Comparison of ENCODE assay signal across 8 mouse cellular contexts in the genomic region with DNA sequence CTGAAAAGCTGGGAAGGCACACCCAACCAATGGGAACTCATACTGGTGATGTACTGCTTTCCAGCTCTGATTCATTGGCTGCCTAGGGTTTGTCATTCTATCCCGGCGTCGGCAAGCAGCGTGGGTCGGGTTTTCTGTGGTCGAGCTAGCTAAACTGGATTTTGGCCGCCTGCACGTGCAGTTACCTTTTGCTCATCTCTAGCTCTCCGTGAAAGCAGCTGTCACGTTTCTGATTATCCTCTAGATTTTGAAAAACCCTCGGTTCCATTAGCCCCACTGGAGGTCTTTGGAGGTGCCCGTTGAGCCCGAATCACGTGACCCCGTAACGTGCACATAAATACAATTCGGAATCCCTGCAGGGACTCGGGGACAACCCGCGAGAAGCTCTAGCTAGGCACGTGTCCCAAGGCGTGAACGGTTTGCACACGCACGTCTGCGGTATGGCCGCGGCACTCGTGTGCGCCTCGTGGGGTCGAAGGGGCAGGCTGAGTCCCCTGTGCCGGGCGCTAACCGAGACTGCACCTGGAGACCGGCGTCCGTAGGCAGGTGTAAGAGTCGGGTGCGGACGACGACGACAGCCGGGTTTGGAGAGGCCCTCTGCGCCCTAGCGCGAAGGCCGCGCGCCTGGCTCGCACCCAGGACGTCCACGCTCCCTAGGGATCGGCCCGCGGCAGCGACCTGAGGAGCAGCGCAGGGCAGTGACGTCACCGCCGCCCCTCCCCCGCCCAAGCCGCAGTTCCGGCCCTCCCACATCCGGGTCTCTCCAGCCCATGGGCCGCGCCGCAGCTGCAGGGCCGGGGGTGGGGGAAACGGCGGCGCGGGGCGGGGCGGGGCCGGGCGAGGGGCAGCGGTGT. TPM values are rescaled to one million over a fixed set of nuclear protein-coding genes. Genes with fewer than 3 reads are reported as not detected.
DNase-seq lines count a peak whose midpoint lies in the region; ATAC-seq and TF ChIP-seq lines count a peak whose summit lies in the region.

No protein-coding gene starts in this region.

- H3K9me3 ChIP-seq in heart, embryonic 11.5 days (replicated peaks; ENCODE audit: control insufficient read depth, low read length) = no peaks in the 10 kb centered on the region
- H3K9me3 ChIP-seq in kidney, embryonic 16.5 days (ENCODE audit: low read length) = no peaks in the 10 kb centered on the region

- ATAC-seq in erythroblast, adult 5-6 weeks (replicated peaks; ENCODE audit: low FRiP score, poor library complexity, severe bottlenecking) = peak; percentile 86
- peak; percentile 94 for ATAC-seq in heart, embryonic 11.5 days (replicated peaks; ENCODE audit: insufficient number of reproducible peaks, low FRiP score, low TSS enrichment)
- peak; percentile 96 for ATAC-seq in kidney, embryonic 16.5 days (ENCODE audit: low FRiP score, low TSS enrichment)

- H3K4me2 ChIP-seq in heart, embryonic 11.5 days = peak overlapping the region; percentile 80
- peak overlapping the region; percentile 71 for H3K4me2 ChIP-seq in kidney, embryonic 16.5 days (replicated peaks; ENCODE audit: low read depth, low read length)
- peak overlapping the region; percentile 95 for H3K4me2 ChIP-seq in myocyte (ENCODE audit: low read depth)

- peaks cover 9% of the 10 kb centered on the region; the same call in 1 of the 2 replicates for H3K79me2 ChIP-seq in liver, adult 2 months (ENCODE audit: control insufficient read depth, insufficient read depth, low read length)
- peaks cover 39% of the 10 kb centered on the region for H3K79me2 ChIP-seq in myocyte (ENCODE audit: control insufficient read depth, insufficient read depth)

- peak overlapping the region; percentile 57 for H3ac ChIP-seq in myocyte (ENCODE audit: control insufficient read depth, insufficient read length)

- no peaks in the 10 kb centered on the region for H3K36me3 ChIP-seq in heart, embryonic 11.5 days (ENCODE audit: control insufficient read depth, insufficient read depth, low read length)
- no peaks in the 10 kb centered on the region for H3K36me3 ChIP-seq in kidney, embryonic 16.5 days (ENCODE audit: insufficient read depth, low read length)
- H3K36me3 ChIP-seq in liver, adult 2 months (ENCODE audit: control insufficient read depth, insufficient read depth, low read length) = no peaks in the 10 kb centered on the region; the same call in 1 of the 2 replicates
- H3K36me3 ChIP-seq in myocyte (ENCODE audit: control insufficient read depth, insufficient read depth) = peaks cover 4% of the 10 kb centered on the region
- H3K36me3 ChIP-seq in splenic B cell, adult 2 months (ENCODE audit: control insufficient read depth, insufficient read depth, low read length, poor library complexity, severe bottlenecking) = no peaks in the 10 kb centered on the region

- no peaks in the 10 kb centered on the region for H3K27me3 ChIP-seq in heart, embryonic 11.5 days (ENCODE audit: control insufficient read depth, insufficient read depth, low read length)
- H3K27me3 ChIP-seq in kidney, embryonic 16.5 days (ENCODE audit: insufficient read depth, low read length) = no peaks in the 10 kb centered on the region
- no peaks in the 10 kb centered on the region for H3K27me3 ChIP-seq in liver, adult 2 months (ENCODE audit: control insufficient read depth, insufficient read depth, low read length)
- H3K27me3 ChIP-seq in myocyte (ENCODE audit: control insufficient read depth, insufficient read depth, insufficient read length) = no peaks in the 10 kb centered on the region
- no peaks in the 10 kb centered on the region for H3K27me3 ChIP-seq in splenic B cell, adult 2 months (ENCODE audit: control insufficient read depth, insufficient read depth, low read length, poor library complexity, severe bottlenecking)

- peak; percentile 93 for DNase-seq in CD4-positive helper T cell, adult 2 months (ENCODE audit: low read depth, low spot score)
- DNase-seq in brain, adult 2 months (ENCODE audit: low read depth, low spot score) = peak; percentile 98
- DNase-seq in liver, adult 2 months (ENCODE audit: extremely low read depth, low read depth, low spot score) = peak; percentile 91
- peak; percentile 97 for DNase-seq in splenic B cell, adult 2 months (ENCODE audit: low read depth, low spot score)

- H3K4me3 ChIP-seq in heart, embryonic 11.5 days (ENCODE audit: low read depth, low read length) = peak overlapping the region; percentile 93
- H3K4me3 ChIP-seq in kidney, embryonic 16.5 days (ENCODE audit: low read length) = peak overlapping the region; percentile 81
- H3K4me3 ChIP-seq in liver, adult 2 months (ENCODE audit: insufficient read depth, low read depth, low read length) = peak overlapping the region; percentile 84
- H3K4me3 ChIP-seq in myocyte = peak overlapping the region; percentile 46

- TF ChIP-seq CTCF in liver, adult 2 months (IDR thresholded peaks at IDR 0.05; ENCODE audit: low read depth, low read length) = no peak

- H3K27ac ChIP-seq in heart, embryonic 11.5 days (ENCODE audit: low read depth, low read length) = peak overlapping the region; percentile 99
- peak overlapping the region; percentile 98 for H3K27ac ChIP-seq in kidney, embryonic 16.5 days (ENCODE audit: low read length)
- H3K27ac ChIP-seq in liver, adult 2 months (replicated peaks; ENCODE audit: insufficient read depth, low read depth, low read length) = peak overlapping the region; percentile 96

- peak; percentile 61; the same call in 1 of the 2 replicates for TF ChIP-seq POLR2A in liver, adult 2 months (IDR thresholded peaks at IDR 0.05; ENCODE audit: extremely low read depth, insufficient read depth, low read length)
- peak; percentile 87 for TF ChIP-seq POLR2A in myocyte (IDR thresholded peaks at IDR 0.05; ENCODE audit: insufficient read length, low read depth)

- H3K4me1 ChIP-seq in heart, embryonic 11.5 days (ENCODE audit: control insufficient read depth, insufficient read depth, low read length) = peaks cover 21% of the 10 kb centered on the region
- H3K4me1 ChIP-seq in kidney, embryonic 16.5 days (ENCODE audit: insufficient read depth, low read length) = peaks cover 26% of the 10 kb centered on the region
- peaks cover 5% of the 10 kb centered on the region for H3K4me1 ChIP-seq in liver, adult 2 months (ENCODE audit: control insufficient read depth, insufficient read depth, low read length)

- peak overlapping the region; percentile 96 for H3K9ac ChIP-seq in heart, embryonic 11.5 days (ENCODE audit: low read depth, low read length)
- peak overlapping the region; percentile 100 for H3K9ac ChIP-seq in kidney, embryonic 16.5 days (replicated peaks; ENCODE audit: low read length)
- H3K9ac ChIP-seq in liver, adult 2 months (ENCODE audit: low read depth, low read length) = peak overlapping the region; percentile 98

- WGBS in heart, embryonic 11.5 days (ENCODE audit: insufficient replicate concordance) = under 1% methylated on average over 64 of the region's 78 CpGs
- WGBS in kidney, embryonic 16.5 days = under 1% methylated on average over 61 of the region's 78 CpGs
- under 1% methylated on average over 76 of the region's 78 CpGs for WGBS in liver, adult 2 months

TF ChIP-seq in myocyte, 11 proteins besides CTCF, POLR2A, EP300 and RAD21:
- TF ChIP-seq POLR2AphosphoS2 (IDR thresholded peaks at IDR 0.05; ENCODE audit: insufficient read length, low read depth) = peak; percentile 83
- TF ChIP-seq MAX (IDR thresholded peaks at IDR 0.05; ENCODE audit: low read depth) = no peak
- TF ChIP-seq SRF (IDR thresholded peaks at IDR 0.05; ENCODE audit: control insufficient read depth, insufficient read length, low read depth) = peak; percentile 46
- TF ChIP-seq MYOG (IDR thresholded peaks at IDR 0.05; ENCODE audit: control insufficient read depth in 1 of 3, insufficient read depth in 1 of 3, insufficient read length in 2 of 3, low read depth in 2 of 3) = peak in 1 of 3 experiments; percentile 71
- peak in 2 of 3 experiments; percentile 33 to 72 for TF ChIP-seq MYOD1 (IDR thresholded peaks at IDR 0.05; ENCODE audit: control insufficient read depth in 1 of 3, insufficient read length in 2 of 3, low read depth in 2 of 3)
- no peak for TF ChIP-seq TCF12 (IDR thresholded peaks at IDR 0.05; ENCODE audit: insufficient read depth, poor library complexity, severe bottlenecking)
- peak; percentile 94 for TF ChIP-seq USF1 (IDR thresholded peaks at IDR 0.05; ENCODE audit: low read depth)
- TF ChIP-seq REST (IDR thresholded peaks at IDR 0.05; ENCODE audit: insufficient read depth, insufficient read length) = peak; percentile 1

RNA-seq across cellular contexts. Expression of gene Ppm1a, which starts 3.3 kb away (rescaled TPM):
- 35.9 and 38.6 TPM in 2 replicates for total RNA-seq in erythroblast, adult 5-6 weeks (2015; ENCODE audit: low replicate concordance)
- total RNA-seq in erythroblast, adult 5-6 weeks (2017; ENCODE audit: low replicate concordance) = 87.3 and 107 TPM in 2 replicates
- polyA plus RNA-seq in heart, embryonic 11.5 days (2014; fragmentation: Nextera tagmentation; extraction: Ambion mirVana) = 47.7 and 51.2 TPM in 2 replicates
- polyA plus RNA-seq in kidney, embryonic 16.5 days (2015; fragmentation: Nextera tagmentation; extraction: Ambion mirVana) = 17.4 and 25.3 TPM in 2 replicates
- total RNA-seq in liver, adult 2 months (2014; rRNA removed) = 108 and 110 TPM in 2 replicates
- polyA plus RNA-seq in liver, adult 2 months (2012; rRNA removed) = 55.4 and 57.8 TPM in 2 replicates
- polyA plus RNA-seq in myocyte (2012; fragmentation: generic; extraction: Trizol) = 126 TPM

Comparison
In these comparisons a context has a peak if more than half of its experiments do, and no peak if none do; other contexts are left out.
1. Peak in every context shown above with its lines: DNase-seq, ATAC-seq, H3K4me3 ChIP-seq and H3K27ac ChIP-seq.